ENCODE assay signal across 21 mouse cellular contexts in genomic region chr9:33624378-33624777, GRCm38 (mm10).
"Had no signal": no experiment of that assay in that cellular context is flagged by ENCODE, and none has a peak within 500 bp of the region (broad histone marks: within the 10 kb centered on the region; RNA-seq: fewer than 3 reads in every experiment).

No protein-coding gene starts in this region.

- H3K4me2 ChIP-seq: liver, embryonic 13.5 days; liver, embryonic 15.5 days; lung, embryonic 15.5 days; midbrain, embryonic 11.5 days; midbrain, embryonic 13.5 days; neural tube, embryonic 13.5 days had no signal

- H3K4me1 ChIP-seq: liver, embryonic 13.5 days; liver, embryonic 15.5 days; lung, embryonic 15.5 days; megakaryocyte, embryonic 14.5 days; midbrain, embryonic 13.5 days had no signal

- DNase-seq: liver, embryonic 13.5 days; liver, postnatal 0 days; lung, adult 2 months; lung, postnatal 14 days; lung, postnatal 36 days; retina, postnatal 1 day; right cerebral cortex, adult 18-20 months; right cerebral cortex, postnatal 25 days; right cerebral cortex, postnatal 4 days; spleen, adult 18-20 months; thymus, adult 18-20 months; thymus, postnatal 14 days; thymus, postnatal 36 days had no signal

- H3K27ac ChIP-seq: liver, embryonic 13.5 days; liver, embryonic 15.5 days; lung, embryonic 15.5 days; macrophage; midbrain, embryonic 13.5 days; neural tube, embryonic 13.5 days had no signal

- ATAC-seq: liver, postnatal 0 days; lung, postnatal 0 days; midbrain, embryonic 13.5 days had no signal

- H3K36me3 ChIP-seq: liver, embryonic 13.5 days; liver, embryonic 15.5 days; lung, embryonic 15.5 days; midbrain, embryonic 13.5 days; neural tube, embryonic 13.5 days had no signal

- H3K9ac ChIP-seq: liver, embryonic 13.5 days; liver, embryonic 15.5 days; liver, postnatal 0 days; lung, embryonic 15.5 days; midbrain, embryonic 13.5 days; neural tube, embryonic 13.5 days had no signal

- H3K9me3 ChIP-seq: liver, embryonic 13.5 days; liver, embryonic 15.5 days; lung, embryonic 15.5 days; megakaryocyte, embryonic 14.5 days; midbrain, embryonic 13.5 days; neural tube, embryonic 13.5 days had no signal

- H3K27me3 ChIP-seq: liver, embryonic 13.5 days; liver, embryonic 15.5 days; lung, embryonic 15.5 days; megakaryocyte, embryonic 14.5 days; midbrain, embryonic 13.5 days; neural tube, embryonic 13.5 days had no signal

- H3K4me3 ChIP-seq: liver, embryonic 13.5 days; liver, embryonic 15.5 days; lung, embryonic 15.5 days; megakaryocyte, embryonic 14.5 days; midbrain, embryonic 13.5 days; neural tube, embryonic 13.5 days had no signal
